Mouse (Mus musculus) cerebellum, adult 2 months (tissue): Measurements from ENCODE around the gene Lmntd1. TPM values are rescaled to one million over a fixed set of nuclear protein-coding genes. Genes with fewer than 3 reads are reported as not detected.

Experiments used
- DNase-seq, 2 experiments: peaks; one replicate each; pipeline ENCODE4 v3.0.0; 2021
- H3K27ac ChIP-seq: fragments of 200-500 bp; 2 replicates; pipeline ENCODE4 v1.5.1; 2012; ENCODE audit warnings: low read length, control low read depth, inconsistent platforms; ENCODE audit not compliant: insufficient read depth
- H3K27me3 ChIP-seq: fragments of 200-500 bp; 2 replicates; pipeline ENCODE4 v1.6.1; 2012; ENCODE audit warnings: inconsistent platforms, mild to moderate bottlenecking, low read length, moderate library complexity; ENCODE audit not compliant: control insufficient read depth, insufficient read depth
- H3K4me1 ChIP-seq: fragments of 200-500 bp; 2 replicates; pipeline ENCODE4 v1.6.1; 2011; ENCODE audit warnings: low read length; ENCODE audit not compliant: control insufficient read depth, insufficient read depth
- H3K4me3 ChIP-seq: fragments of 200-500 bp; replicated peaks from 2 replicates; pipeline ENCODE3; 2011; ENCODE audit warnings: mild to moderate bottlenecking, low read depth, low read length, control low read depth; ENCODE audit not compliant: insufficient read depth
- CTCF ChIP-seq: fragments of 200-500 bp; IDR thresholded peaks from 2 replicates; pipeline ENCODE4 v1.5.1; 2011; ENCODE audit warnings: low read depth, mild to moderate bottlenecking, control low read depth, low read length, moderate library complexity, borderline replicate concordance; ENCODE audit not compliant: insufficient read depth
- POLR2A ChIP-seq: fragments of 200-500 bp; IDR thresholded peaks from 2 replicates; pipeline ENCODE4 v1.6.1; 2011; ENCODE audit warnings: low read length, control low read depth, borderline replicate concordance; ENCODE audit not compliant: insufficient read depth
- WGBS: fragments of 180-500 bp; shearing (Covaris S2); methylation state at CpG from one replicate; pipeline ENCODE4 v1.1.7; 2018; 5-methylcytosine and 5-hydroxymethylcytosine counted together
- polyA plus RNA-seq: library from polyadenylated mRNA; depleted of rRNA; stranded (reverse); fragments of >200 nt; gene quantifications from 2 replicates; pipeline ENCODE4 v1.2.3, GENCODE M21; 2012

Lmntd1 gene
- polyA plus RNA-seq, 1 experiment = 0.70 TPM

GRCm38 (mm10) chr6:145604126-145604525 is 10.0 kb downstream of the Lmntd1 start:
- H3K27me3 ChIP-seq = no peaks in the 10 kb centered on the region
- DNase-seq = peak in 1 of 2 experiments; percentile 44
- no peak overlapping the region for H3K4me3 ChIP-seq
- no peak for TF ChIP-seq POLR2A
- TF ChIP-seq CTCF = no peak
- peaks cover 8% of the 10 kb centered on the region; the same call in 1 of the 2 replicates for H3K4me1 ChIP-seq
- 18% methylated on average over 2 of the region's 2 CpGs for WGBS
- H3K27ac ChIP-seq = no peak overlapping the region

- 24% methylated on average over 11 of the region's 11 CpGs for WGBS
- H3K4me3 ChIP-seq = no peak overlapping the region
- DNase-seq = peak; percentile 68 to 80
- no peaks in the 10 kb centered on the region for H3K27me3 ChIP-seq
- H3K4me1 ChIP-seq = peaks cover 10% of the 10 kb centered on the region; the same call in 1 of the 2 replicates
- no peak overlapping the region for H3K27ac ChIP-seq
- TF ChIP-seq POLR2A = no peak
- no peak for TF ChIP-seq CTCF
Observed at GRCm38 (mm10) chr6:145598794-145599555, 15.1 kb downstream of the Lmntd1 start.

GRCm38 (mm10) chr6:145595905-145596304 is 18.2 kb downstream of the Lmntd1 start:
- Histone ChIP-seq H3K4me3 (no peak overlapping the region), H3K4me1 (peaks cover 9% of the 10 kb centered on the region; the same call in 1 of the 2 replicates), H3K27me3 (no peaks in the 10 kb centered on the region), H3K27ac (no peak overlapping the region)
- WGBS = 94% methylated on average over 4 of the region's 4 CpGs
- no peak for DNase-seq
- TF ChIP-seq CTCF (no peak), POLR2A (no peak)

GRCm38 (mm10) chr6:145593991-145594390 is 20.1 kb downstream of the Lmntd1 start:
- TF ChIP-seq CTCF = no peak
- no peak overlapping the region for H3K27ac ChIP-seq
- no peak for DNase-seq
- H3K27me3 ChIP-seq = no peaks in the 10 kb centered on the region
- H3K4me3 ChIP-seq = no peak overlapping the region
- WGBS = 95% methylated on average over 7 of the region's 7 CpGs
- H3K4me1 ChIP-seq = peaks cover 6% of the 10 kb centered on the region; the same call in 1 of the 2 replicates

- TF ChIP-seq POLR2A (no peak), CTCF (no peak)
- H3K4me3 ChIP-seq = no peak overlapping the region
- WGBS = 51% methylated on average over 8 of the region's 8 CpGs
- no peak for DNase-seq
- no peak overlapping the region for H3K27ac ChIP-seq
- no peaks in the 10 kb centered on the region for H3K4me1 ChIP-seq
- no peaks in the 10 kb centered on the region for H3K27me3 ChIP-seq
Observed at GRCm38 (mm10) chr6:145592531-145592998, 21.6 kb downstream of the Lmntd1 start.

- Histone ChIP-seq H3K4me3 (no peak overlapping the region), H3K27me3 (no peaks in the 10 kb centered on the region), H3K27ac (no peak overlapping the region), H3K4me1 (no peaks in the 10 kb centered on the region)
- WGBS = 90% methylated on average over 6 of the region's 6 CpGs
- no peak for DNase-seq
- TF ChIP-seq POLR2A = no peak
- TF ChIP-seq CTCF = no peak
Observed at GRCm38 (mm10) chr6:145592036-145592435, 22.1 kb downstream of the Lmntd1 start.

GRCm38 (mm10) chr6:145591578-145591977 is 22.5 kb downstream of the Lmntd1 start:
- no peaks in the 10 kb centered on the region for H3K27me3 ChIP-seq
- H3K4me3 ChIP-seq = no peak overlapping the region
- WGBS = 98% methylated on average over 1 of the region's 1 CpGs
- no peaks in the 10 kb centered on the region for H3K4me1 ChIP-seq
- no peak for DNase-seq
- no peak overlapping the region for H3K27ac ChIP-seq
- TF ChIP-seq POLR2A (no peak), CTCF (no peak)

- Histone ChIP-seq H3K27ac (no peak overlapping the region), H3K4me1 (no peaks in the 10 kb centered on the region), H3K27me3 (no peaks in the 10 kb centered on the region), H3K4me3 (no peak overlapping the region)
- TF ChIP-seq CTCF (no peak), POLR2A (no peak)
- 93% methylated on average over 11 of the region's 11 CpGs for WGBS
- DNase-seq = no peak
Observed at GRCm38 (mm10) chr6:145590501-145591293, 23.4 kb downstream of the Lmntd1 start.
